Mouse (Mus musculus) ES-E14 (cell line): ENCODE measurements around the gene Khdc3.
"Not testable (repeated sequence)": the region's sequence is repeated elsewhere in the genome, so short reads cannot be mapped to it uniquely, and the experiment has no call there.

Experiments used
- CHD2 ChIP-seq: IDR thresholded peaks from 2 replicates; pipeline ENCODE4 v1.6.1; 2014; ENCODE audit warnings: mild to moderate bottlenecking, low read depth, low read length, inconsistent platforms
- HCFC1 ChIP-seq: IDR thresholded peaks from 2 replicates; pipeline ENCODE4 v1.6.1; 2012; ENCODE audit warnings: low read length, inconsistent platforms, borderline replicate concordance; ENCODE audit not compliant: insufficient read depth
- MAFK ChIP-seq: IDR thresholded peaks from 2 replicates; pipeline ENCODE4 v1.6.1; 2014; ENCODE audit warnings: mild to moderate bottlenecking, low read depth, low read length, inconsistent platforms; ENCODE audit not compliant: insufficient read depth
- ZC3H11A ChIP-seq: IDR thresholded peaks from 2 replicates; pipeline ENCODE4 v1.6.1; 2012; ENCODE audit warnings: low read depth, mild to moderate bottlenecking, inconsistent platforms, low read length, borderline replicate concordance
- ZNF384 ChIP-seq: IDR thresholded peaks from 2 replicates; pipeline ENCODE4 v1.6.1; 2012; ENCODE audit warnings: low read depth, low read length, inconsistent platforms

GRCm38 (mm10) chr9:73079349-73079748 lies 22.3 kb upstream of the Khdc3 start:
- TF ChIP-seq CHD2, ZNF384, ZC3H11A, HCFC1, MAFK: not testable (repeated sequence)
